Mouse (Mus musculus) G1E (cell line): ENCODE results near the gene Tsr2.

Source experiments
- CTCF ChIP-seq: IDR thresholded peaks from 2 replicates; pipeline ENCODE4 v1.5.1; 2012; ENCODE audit warnings: low read depth, low read length, inconsistent platforms, mixed read lengths
- GATA1 ChIP-seq: IDR thresholded peaks from 2 replicates; pipeline ENCODE4 v1.6.1; 2012; ENCODE audit warnings: borderline replicate concordance, low read length, inconsistent platforms, mixed read lengths
- GATA2 ChIP-seq: IDR thresholded peaks from 2 replicates; pipeline ENCODE4 v1.6.1; 2012; ENCODE audit warnings: low read depth, low read length, inconsistent platforms, borderline replicate concordance
- POLR2AphosphoS5 ChIP-seq: IDR thresholded peaks from 2 replicates; pipeline ENCODE4 v1.6.1; 2012; ENCODE audit warnings: low read depth, low read length, inconsistent platforms; ENCODE audit not compliant: insufficient replicate concordance
- TAL1 ChIP-seq: conservative IDR thresholded peaks from 2 replicates; pipeline ENCODE4 v1.6.1; 2012; ENCODE audit warnings: low read depth, low read length, inconsistent platforms, mixed read lengths

GRCm38 (mm10) chrX:151059346-151059745 is 37.0 kb downstream of the Tsr2 start:
- TF ChIP-seq CTCF: no peak
- no peak for TF ChIP-seq TAL1
- TF ChIP-seq GATA1: no peak
- no peak for TF ChIP-seq GATA2
- TF ChIP-seq POLR2AphosphoS5: no peak
